Mouse (Mus musculus) ES-Bruce4 (cell line): ENCODE data around the gene Mex3d.

ENCODE experiments used
- CTCF ChIP-seq: IDR thresholded peaks from one replicate; pipeline ENCODE4 v1.8.1; 2011; ENCODE audit warnings: low read depth, low read length
- POLR2A ChIP-seq: IDR thresholded peaks from one replicate; pipeline ENCODE4 v1.8.1; 2011; ENCODE audit warnings: low read length; ENCODE audit not compliant: insufficient read depth

- no peak for TF ChIP-seq CTCF
- TF ChIP-seq POLR2A = no peak
Measured at GRCm38 (mm10) chr10:80345122-80345521, 42.3 kb downstream of the Mex3d start.
